Mouse (Mus musculus) cerebellum, adult 9-10 months (tissue): ENCODE measurements around the gene Med16.

Experiments used
- DNase-seq: peaks from one replicate; pipeline ENCODE4 v3.0.0; 2022

Gene Med16

DNA sequence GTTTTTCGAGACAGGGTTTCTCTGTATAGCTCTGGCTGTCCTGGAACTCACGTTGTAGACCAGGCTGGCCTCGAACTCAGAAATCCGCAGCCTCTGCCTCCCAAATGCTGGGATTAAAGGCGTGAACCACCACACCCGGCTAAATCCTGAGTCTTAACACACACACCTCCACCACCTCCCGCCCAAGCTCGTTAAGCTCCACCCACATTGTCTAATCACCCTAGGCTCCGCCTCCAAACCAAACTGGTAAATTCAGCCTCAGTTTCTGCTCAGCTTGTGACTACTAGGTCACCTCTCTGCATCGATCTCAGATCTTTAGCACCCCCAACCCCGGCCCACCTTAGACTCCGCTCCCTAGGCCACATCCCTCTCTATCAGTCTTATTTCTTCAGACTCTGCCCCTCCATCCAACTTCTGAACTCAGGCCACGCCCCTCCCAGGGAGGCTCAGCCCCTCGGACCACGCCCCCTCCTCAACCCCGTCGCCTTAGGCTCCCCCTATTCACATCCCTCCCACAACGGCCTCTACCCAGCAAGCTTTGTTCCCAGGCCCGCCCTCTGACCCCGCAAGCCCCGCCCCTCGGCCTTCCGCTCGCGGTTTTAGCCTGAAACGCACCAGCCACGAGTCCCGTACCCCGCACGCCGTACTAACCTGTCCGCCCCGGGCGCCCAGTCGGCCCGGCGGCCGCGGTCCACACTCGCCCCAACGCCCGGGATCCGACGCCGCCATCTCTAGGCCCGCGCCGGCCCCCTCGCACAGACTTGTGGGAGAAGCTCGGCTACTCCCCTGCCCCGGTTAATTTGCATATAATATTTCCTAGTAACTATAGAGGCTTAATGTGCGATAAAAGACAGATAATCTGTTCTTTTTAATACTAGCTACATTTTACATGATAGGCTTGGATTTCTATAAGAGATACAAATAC lies at the start of gene Med16:
Gene Med16 (minus strand): TSS at position 757 of the 925 bp plus-strand sequence.
- peak; percentile 98 for DNase-seq

DNA sequence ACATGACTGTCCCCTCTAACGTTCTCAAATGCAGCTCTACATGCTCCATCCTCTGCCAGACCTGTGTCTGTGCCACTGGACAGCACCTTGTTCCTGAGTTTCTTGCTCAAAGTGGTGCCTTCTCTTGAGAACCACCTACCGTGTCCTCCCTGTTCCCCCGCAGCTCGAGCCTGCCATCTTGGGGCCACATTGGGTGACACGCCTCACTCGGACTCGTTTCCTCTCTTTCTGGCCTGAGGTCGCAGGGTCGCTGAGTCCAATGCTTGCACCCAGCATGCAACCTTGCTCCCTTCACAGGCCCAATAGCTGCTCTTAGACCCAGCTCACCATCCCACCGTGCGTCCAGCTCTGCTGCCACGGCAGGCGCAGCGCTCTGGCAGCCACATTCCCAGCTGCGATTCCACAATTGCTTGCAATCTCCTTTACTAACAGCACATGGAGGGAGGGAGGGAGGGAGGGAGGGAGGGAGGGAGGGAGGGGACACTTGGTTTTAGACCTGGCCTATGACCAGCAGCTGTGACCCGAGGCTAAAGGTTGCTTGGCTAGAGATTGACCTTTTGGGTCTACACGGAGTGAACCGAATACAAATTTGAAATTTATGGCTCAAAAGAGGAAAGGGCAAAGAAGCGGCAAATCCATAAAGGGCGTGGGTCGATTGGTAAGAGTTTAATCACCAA lies 49.6 kb upstream of the Med16 start:
- peak; percentile 84 for DNase-seq

DNA sequence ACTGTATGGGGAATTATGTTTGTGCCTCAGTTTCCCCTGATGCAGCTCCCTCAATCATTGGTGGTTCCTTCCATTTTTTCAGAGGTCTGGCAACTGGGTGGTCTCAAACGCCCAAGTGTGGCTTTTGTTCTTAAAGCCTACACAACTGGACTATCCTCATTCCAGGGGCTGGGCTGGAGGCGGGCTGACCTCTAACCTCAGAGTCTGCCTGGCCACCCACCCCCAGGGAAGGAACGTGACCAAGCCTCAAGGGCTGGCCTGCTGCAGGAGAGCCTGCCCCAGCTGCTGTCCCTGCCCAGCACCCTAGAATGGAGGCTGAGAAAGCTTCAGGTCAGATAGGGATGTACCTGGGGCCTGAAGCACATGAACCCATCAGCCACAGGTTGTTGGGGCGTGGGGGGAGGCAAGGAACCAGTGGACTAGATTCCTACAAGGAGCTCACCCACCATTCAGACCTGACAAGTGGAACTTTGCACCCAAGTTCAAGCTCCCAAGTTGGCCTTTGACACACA lies 48.0 kb upstream of the Med16 start:
- DNase-seq, result no peak

DNA sequence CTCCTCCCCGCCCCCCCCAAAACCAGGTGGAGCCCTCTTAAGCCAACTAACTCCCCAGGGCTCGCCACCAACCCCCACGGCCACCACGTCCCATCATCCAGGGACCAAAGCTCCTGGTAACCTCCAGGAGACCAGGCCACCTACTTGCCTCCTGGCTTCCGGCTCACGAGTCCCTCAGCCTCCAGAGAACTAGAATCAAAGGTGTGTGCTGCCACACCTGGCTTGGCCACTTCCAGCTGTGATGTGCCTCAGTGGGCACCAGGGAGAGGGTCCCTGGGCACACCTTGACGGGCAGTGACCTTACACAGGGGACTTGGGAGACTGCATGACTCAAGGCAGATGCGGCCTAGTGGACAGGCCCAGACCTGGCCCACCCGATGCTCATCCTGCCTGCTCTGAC lies 47.0 kb upstream of the Med16 start:
- DNase-seq, result no peak

DNA sequence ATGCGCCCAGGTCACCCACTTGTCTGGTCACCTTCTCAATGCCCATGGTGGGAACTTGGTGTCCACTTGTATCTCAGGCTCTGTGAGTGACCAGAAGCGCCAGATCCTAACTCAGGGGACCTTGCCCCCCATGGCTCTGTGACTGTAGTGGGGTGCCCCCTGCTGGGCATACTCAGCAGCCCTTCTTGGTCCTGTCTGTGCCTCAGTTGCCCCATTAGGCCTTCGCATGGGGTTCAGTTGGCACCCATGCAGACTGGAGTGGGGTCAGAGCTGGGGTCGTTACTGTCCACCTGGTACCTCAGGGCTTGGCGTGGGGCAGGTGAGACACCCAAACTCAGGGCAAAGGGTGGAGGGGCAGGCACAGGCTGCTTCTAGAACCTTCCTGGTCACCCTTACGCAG lies 45.2 kb upstream of the Med16 start:
- no peak for DNase-seq

DNA sequence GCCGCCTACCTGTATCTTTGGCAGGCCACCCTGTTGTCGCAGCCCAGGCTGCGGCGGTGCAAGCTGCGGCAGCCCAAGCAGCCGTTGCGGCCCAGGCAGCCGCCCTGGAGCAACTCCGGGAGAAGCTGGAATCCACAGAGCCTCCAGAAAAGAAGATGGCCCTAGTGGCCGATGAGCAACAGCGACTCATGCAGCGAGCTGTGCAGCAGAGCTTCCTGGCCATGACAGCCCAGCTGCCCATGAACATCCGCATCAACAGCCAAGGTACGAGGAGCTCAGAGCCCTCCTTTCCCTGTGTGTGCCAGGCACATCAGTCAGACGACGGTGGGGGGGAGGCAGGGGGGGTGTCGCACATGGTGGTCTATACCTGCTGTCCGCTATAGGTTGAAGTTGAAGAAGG lies 41.9 kb upstream of the Med16 start:
- DNase-seq, result no peak

DNA sequence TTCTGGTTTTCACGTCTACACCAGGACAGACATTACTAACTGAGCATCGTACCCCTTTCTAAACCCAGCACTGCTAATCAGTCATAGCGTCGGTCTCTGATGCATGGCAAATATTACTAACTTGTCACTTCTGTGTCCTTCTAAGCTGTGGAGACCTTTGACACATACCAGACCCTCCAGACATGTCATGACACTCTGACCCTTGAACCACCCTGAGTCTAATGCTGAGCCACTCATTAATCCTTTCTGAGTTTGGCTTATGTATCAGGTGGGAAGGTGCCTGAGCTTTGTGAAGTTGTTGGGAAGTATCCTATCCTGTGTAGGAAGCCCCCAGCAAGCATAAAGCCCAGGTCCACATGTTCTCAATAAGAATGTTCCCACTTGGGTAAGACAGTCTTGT lies 41.1 kb upstream of the Med16 start:
- no peak for DNase-seq

DNA sequence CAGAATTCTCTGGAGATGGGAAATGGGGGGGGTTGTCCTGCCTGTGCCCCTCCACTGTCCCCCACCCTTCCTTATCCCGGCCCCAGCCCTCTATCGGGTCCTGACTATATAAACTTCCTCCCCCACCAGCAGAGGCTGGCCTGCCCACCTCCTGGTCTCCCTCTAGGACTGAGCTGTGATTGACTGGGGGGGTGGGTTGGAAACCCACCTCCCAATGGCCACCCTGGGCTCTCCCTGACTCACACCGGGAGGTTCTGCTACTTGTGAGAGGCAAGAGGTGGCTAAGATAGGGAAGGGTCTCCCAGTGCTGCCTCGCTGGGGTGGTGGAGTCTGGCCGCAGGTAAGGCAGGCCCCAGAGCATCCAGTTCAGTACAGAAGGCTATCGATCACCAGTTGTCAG lies 38.8 kb upstream of the Med16 start:
- DNase-seq, result no peak

DNA sequence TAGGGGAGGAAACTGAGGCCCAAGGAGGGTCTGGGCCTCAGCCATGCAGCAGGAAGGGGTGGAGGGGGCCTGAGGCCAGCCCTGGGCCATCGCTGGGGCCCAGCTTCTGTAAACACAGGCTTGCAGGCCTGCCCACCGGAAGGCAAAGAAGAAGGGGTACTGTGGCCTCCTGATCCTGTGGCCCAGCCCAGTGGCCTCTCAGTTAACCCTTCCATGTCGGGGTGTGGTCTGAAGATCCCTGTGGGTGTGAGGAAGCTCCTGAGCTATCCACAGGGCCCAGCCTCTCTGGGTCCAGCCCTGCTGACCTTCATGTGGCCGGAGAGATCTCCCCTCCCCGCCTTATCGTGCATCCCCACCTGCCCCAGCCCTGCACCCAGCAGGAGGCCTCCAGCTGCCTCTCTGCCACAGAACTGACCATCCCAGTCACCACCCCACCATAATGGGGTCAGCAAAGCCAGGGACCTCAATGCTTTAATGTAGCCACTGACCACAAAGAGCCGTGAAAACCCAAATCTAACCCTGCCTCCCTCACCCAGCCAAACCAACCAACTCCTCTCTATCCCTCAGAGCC lies 38.1 kb upstream of the Med16 start:
- no peak for DNase-seq

DNA sequence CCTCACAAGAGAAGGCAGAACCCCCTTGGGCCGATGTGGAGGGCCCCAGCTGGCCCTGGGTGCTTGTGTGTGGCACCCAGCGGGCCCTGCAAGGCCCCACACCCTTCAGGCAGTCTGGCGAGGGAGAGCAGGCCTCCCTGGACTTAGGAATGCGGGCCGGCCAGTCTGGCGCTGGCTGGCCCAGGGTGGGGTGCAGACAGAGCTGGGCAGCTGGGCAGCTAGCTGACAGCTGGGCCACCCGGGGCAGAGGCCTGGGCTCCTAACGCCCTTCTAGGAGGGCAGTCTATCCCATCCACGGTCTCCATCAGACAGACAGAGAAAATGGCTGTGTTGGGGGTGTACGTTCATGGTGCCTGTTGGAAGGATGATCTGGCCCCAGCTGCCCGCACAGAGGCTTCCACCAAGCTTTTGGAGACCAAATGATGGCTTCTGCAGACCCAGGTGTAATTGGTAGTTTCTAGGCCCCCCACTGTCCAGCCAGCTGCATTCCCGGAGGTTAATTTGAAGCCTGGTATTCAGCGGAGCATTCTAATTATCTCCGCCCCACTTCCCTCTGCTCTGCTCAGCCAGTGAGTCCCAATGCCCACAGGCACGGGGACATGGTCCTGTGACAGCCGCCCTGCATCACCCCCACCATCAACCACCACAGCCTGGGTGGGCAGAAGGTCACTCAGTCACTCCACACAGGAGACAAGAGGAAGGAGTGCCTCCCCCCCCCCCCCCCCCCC lies 36.9 kb upstream of the Med16 start:
- no peak for DNase-seq

DNA sequence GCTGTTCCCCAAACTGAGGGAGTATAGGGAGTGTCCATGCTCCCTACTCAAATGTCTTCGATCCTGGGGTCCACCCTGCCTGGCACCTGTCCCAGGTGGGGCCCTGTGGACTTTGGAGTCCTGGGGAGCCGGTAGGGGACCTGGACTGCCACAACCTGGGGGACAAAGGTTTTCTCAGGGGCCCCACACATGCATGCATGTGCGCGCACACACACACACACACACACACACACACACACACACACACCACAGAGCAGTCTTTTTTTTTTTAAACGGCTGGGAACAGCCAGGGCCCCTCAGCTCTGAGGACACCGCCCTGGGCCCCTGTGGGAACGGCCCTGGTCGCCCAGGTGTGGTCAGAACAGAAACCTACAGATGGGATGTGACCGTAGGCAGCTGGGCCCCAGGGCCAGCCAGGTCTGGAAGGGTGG lies 34.8 kb upstream of the Med16 start:
- DNase-seq, result no peak

DNA sequence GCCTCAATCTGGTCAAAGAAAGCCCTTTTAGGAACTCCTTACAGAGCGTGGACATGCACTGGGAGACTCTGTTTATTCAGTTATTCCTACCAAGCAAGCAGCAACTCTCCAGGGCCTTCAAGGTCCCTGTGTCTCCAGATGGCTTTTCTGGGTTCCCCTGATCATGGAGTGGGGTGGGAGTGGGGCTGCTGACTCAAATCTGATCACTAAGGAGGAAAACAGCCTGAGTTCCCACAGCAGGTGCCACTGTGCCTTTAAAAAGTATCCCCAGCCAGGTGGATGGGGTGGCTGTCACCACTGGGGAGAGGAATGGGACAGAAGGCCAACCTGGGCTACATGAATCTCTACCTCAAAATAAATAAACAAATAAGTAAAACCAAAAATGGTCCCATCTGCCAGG lies 34.3 kb upstream of the Med16 start:
- DNase-seq, result no peak

DNA sequence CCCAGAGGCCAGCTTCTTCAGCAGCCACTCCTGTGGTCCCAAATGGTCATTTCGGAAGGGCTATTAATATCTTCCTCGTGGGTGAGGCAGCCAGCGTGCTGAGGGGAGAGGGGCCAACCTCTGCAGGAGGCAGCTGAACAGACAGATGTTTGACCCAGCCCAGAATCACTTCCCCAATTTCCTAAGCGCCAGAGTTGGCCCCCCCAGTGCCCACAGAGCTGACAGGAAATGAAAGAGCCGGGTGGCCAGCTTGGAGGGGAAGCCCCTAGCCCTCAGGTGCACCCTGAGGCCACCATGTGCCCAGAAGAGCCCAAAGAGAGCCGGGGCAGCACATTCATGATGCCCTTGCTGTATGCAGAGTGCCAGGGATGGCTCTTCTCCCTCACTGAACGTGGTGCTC lies 32.0 kb upstream of the Med16 start:
- DNase-seq, result no peak

DNA sequence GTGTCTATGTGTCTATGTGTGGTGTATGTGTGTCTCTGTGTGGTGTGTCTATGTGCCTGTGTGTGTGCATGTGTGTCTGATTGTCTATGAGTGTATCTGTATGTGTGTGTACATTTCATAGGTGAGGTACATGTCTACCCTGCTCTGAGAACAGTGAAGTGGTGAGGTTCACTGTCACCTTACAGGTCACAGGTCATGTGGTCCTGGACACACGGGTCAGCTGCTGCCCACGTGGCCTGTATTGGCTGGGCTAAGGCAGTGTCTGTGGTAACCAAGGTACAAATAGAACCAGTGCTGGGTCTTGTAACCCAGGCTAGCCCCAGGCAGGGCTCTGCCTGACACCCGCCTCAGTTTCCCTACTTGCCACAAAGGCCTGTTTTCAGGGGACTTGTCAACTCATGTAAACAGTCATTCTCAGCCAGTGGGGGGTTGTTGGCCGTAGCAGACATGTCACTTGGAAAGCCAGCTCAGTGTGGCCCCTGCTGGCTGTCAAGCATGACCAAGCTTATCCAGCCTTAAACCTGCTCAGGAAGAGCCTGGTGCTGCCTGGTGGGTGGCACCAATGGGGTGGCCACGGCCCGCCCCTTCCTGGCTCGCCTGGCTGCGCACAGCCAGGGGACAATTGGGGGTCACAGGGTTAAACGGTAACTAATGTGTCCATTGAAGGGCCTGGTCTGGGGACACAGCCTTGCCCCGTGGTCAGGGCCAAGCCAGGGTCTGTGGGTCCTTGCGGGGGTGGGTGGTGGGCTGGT lies 29.2 kb upstream of the Med16 start:
- no peak for DNase-seq

DNA sequence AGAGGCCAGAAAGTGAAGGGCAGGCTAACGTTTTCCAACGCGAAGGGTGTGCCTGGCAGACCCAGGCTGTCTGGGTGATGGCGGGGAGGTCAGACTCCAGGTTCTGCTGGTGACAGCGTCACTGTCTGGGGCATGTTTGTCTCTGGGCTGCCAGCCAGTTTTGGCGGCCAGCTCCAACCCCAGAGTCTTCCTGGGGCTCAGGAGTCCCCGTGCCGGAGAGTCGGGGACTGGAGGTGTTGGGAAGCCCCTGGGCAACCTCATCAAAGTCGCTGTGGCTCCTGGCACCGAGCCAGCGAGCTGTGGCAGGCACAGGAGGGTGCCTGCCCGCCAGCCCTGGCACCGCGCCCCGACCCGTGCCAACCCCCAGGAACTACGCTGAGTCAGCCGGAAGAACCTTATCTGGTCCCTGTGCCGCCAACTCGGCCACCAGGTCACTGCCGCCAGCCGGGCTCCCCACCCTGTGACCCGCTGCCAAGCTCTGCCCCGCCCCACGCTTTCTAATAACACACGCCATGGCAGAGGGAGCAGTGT lies 28.3 kb upstream of the Med16 start:
- peak; percentile 67 for DNase-seq

DNA sequence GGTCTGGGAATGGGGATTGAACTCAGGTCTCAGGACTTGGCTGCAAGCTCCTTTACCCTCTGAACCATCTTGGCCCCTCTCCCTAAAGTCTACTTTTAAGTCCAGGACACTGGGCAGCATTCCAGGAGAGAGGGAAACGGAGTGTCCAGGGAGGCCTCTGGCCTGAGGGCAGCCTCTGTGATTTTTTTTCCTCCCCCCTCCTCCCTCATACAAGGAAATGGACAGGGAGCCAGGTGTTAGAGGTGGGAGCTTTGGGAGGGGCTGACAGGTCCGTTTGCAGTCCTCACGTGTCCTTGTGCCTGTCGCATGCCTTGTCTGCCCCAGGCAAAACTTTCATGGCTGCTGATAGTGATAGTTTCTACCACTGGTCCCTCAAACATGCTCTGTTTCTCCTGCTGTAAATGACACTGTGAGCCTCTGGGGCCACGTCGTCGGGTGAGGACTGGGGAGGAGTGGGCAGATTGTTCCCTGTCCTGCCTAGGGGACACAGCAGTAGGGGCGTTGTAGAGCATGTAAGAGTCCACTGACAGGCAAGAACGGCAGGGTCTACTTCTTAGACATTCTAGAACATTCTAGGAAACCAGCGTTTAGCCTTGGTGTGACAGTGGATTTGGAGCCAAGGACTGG lies 27.7 kb upstream of the Med16 start:
- DNase-seq, result peak; percentile 61

DNA sequence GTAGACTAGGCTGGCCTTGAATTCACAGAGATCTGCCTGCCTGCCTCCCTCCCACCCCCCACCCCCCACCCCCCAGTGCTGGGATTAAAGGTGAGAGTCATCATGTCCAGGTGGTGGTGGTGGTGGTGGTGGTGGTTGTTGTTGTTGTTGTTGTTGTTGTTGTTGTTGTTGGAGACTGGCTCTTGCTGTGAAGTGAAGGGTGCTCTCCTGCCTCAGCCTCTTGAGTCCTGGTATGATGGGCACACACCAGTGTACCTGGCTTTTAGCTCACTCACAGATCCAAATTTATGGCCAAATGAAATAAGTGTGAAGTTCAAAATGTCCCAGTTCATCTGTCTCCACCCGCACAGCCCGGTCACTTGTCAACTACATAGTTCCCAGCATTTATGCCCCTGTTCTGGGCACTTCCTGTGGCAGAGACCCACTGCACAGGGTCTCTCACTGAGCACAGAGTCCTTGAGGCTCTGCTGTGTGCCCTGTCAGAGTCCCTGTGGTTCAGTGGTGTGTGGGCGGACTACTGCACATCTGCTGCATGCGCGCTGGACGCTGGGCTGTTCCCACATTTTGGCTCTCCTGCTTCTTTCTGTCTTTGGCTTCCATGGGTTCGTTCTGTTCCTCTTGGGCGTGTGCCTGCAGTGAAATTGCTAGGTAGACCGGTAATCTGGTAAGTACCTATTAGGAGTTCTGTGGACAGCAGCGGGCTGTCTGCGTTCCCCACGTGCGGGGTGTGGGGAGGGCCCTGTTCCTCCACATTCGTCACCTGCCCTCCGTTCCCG lies 26.3 kb upstream of the Med16 start:
- DNase-seq, result no peak

DNA sequence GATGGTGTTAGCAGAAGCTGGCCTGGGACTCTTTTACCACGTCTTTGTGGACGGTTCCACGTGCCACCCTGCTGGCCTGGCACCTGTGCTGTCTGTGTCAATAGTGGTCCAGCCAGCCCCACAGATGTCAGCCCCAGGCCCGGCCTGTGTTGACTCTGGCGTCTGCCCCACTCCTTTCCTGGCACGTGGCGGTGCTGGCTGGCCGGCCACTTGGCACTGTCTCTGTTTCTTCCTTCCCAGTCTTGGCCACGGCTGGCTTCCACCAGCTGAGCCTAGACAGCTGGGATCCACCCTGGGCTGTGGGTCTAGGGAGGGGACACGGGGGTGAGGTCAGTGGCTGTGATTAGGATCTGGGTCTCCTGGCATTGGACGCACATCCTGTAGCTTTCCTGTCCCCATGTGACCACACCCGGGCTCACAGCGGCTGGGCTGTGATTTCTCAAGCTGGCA lies 25.6 kb upstream of the Med16 start:
- DNase-seq, result peak; percentile 77

DNA sequence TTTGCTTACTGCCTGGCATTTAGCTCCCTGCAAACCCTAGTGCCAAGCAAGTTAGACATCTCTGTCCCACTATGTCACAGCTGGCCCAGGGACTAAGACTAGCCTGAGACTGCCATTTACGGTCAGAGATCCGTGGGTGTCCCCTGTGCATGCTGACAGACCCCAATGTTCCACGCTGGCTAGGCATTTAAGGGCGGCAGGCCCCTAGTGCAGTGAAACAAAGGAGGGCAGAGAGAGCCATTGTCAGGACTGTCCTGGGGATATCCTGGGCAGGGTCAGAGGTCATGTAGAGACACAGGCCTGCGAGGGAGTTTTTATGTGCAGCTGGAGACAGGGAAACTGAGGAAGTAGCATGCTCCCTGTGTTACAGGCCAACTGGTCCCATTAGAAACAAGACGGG lies 25.1 kb upstream of the Med16 start:
- no peak for DNase-seq

DNA sequence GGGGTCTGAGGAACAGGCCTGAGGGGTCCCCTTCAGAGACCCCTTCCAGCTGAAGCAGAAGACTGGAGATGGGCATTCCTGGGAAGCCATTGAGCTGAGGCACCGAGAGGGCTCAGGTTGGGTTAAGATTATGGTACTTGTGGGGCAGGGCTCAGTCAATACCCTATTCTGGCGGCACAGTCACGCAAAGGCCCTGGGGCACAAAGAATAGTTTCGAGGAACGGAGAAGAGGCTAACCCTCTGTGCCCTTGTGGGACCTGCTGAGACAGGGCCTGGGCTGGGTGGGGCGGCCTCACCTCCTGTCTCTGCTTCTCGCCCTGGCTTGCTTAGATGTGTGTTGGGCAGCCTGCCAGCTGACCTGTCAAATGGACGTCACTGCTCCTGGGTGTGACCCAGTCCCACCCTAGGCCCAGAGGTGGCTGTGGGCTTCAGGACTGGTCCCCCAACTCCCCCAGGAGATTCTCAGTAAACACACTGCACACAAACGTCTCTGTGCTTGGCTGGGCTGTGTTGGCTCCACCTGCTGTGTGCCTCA lies 24.5 kb upstream of the Med16 start:
- peak; percentile 52 for DNase-seq
